Mouse (Mus musculus): ENCODE data around the gene Rer1. TPM values are rescaled to one million over a fixed set of nuclear protein-coding genes. Genes with fewer than 3 reads are reported as not detected.

The Rer1 gene
- polyA plus RNA-seq, 1 experiment from 2014 or later, result 160 TPM

GRCm38 (mm10) chr4:155116607-155117006 lies 30.4 kb upstream of the Rer1 start:
- Histone ChIP-seq H3K4me2 (no peak overlapping the region), H3K9me3 (ENCODE audit: low read depth, low read length) (peaks cover 4% of the 10 kb centered on the region; the same call in 1 of the 2 replicates), H3K27ac (ENCODE audit: low read depth) (no peak overlapping the region), H3K4me3 (ENCODE audit: low read depth, low read length) (no peak overlapping the region), H3K9ac (no peak overlapping the region), H3K4me1 (ENCODE audit: insufficient read depth) (no peaks in the 10 kb centered on the region), H3K36me3 (ENCODE audit: insufficient read depth) (no peaks in the 10 kb centered on the region), H3K27me3 (ENCODE audit: insufficient read depth, low read length) (no peaks in the 10 kb centered on the region)
- ATAC-seq (ENCODE audit: insufficient read depth) (no peak), DNase-seq (no peak)
- WGBS, result 67% methylated on average over 4 of the region's 4 CpGs
- TF ChIP-seq CTCF (IDR thresholded peaks at IDR 0.05; ENCODE audit: low read depth), result no peak

DNA sequence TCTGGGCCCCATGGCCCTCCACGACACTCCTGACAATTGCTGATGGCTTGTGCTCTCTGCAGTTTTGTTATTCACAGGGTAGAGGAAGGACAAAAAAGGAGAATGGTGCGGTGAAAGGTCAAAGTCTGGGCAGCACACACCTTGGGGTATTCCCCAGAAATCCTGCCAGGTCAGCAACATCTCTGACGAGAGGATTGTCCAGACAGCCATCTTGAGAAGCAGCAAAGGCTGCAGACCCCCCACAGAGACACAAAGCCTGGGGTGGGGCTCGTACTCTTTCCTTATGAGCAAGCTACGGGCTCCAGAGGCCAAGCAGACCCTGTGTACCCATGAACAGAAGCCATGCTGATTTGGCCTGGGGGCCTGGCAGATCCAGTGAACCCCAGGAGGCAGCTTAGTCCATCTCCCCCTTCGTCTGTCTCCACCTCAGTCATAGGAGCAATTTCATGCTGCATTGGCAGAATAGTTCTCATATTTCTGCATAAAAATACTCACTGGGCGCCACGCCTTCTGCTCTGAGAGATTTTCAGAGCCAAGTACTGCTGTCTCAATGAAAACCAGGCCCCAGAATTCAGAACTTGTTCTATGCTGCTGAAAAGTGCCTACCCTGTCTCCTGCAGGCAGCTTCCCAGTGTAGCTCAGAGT lies 27.7 kb upstream of the Rer1 start:
- Histone ChIP-seq H3K9ac (no peak overlapping the region), H3K4me2 (no peak overlapping the region), H3K27ac (ENCODE audit: low read depth) (peak overlapping the region; percentile 34; the same call in 1 of the 2 replicates), H3K27me3 (ENCODE audit: insufficient read depth, low read length) (no peaks in the 10 kb centered on the region), H3K4me3 (ENCODE audit: low read depth, low read length) (no peak overlapping the region), H3K9me3 (ENCODE audit: low read depth, low read length) (peaks cover 4% of the 10 kb centered on the region; the same call in 1 of the 2 replicates), H3K4me1 (ENCODE audit: insufficient read depth) (no peaks in the 10 kb centered on the region), H3K36me3 (ENCODE audit: insufficient read depth) (no peaks in the 10 kb centered on the region)
- 55% methylated on average over 8 of the region's 8 CpGs for WGBS
- peak; percentile 39 for DNase-seq
- TF ChIP-seq CTCF (IDR thresholded peaks at IDR 0.05; ENCODE audit: low read depth), result no peak
- ATAC-seq (ENCODE audit: insufficient read depth), result no peak

- DNase-seq, result no peak
- no peak overlapping the region for H3K9ac ChIP-seq
Observed at GRCm38 (mm10) chr4:155109471-155109870, 23.3 kb upstream of the Rer1 start.

DNA sequence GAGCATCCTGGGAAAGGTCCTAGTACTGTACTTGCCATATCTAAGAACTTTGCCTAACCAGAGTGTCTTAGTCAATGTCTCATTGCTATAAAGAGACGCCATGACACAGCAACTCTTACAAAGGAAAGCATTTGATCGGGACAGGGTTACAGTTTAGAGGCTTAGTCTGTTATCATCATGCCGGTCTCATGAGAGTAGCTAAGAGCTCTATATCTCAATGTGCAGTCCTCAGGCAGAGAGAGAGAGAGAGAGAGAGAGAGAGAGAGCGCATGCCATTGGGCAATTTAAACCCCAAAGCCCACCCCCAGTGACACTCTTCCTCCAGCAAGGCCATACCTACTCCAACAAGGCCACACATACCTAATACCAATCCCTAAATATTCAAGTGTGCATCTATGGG lies 21.7 kb upstream of the Rer1 start:
- H3K9ac ChIP-seq, result no peak overlapping the region
- no peak for ATAC-seq (ENCODE audit: insufficient read depth)
- H3K4me1 ChIP-seq (ENCODE audit: insufficient read depth), result no peaks in the 10 kb centered on the region
- DNase-seq, result no peak
- no peaks in the 10 kb centered on the region for H3K36me3 ChIP-seq (ENCODE audit: insufficient read depth)
- no peaks in the 10 kb centered on the region for H3K27me3 ChIP-seq (ENCODE audit: insufficient read depth, low read length)
- H3K4me2 ChIP-seq, result no peak overlapping the region
- no peak overlapping the region for H3K27ac ChIP-seq (ENCODE audit: low read depth)
- TF ChIP-seq CTCF (IDR thresholded peaks at IDR 0.05; ENCODE audit: low read depth), result no peak
- WGBS, result 88% methylated on average over 4 of the region's 4 CpGs
- no peak overlapping the region for H3K4me3 ChIP-seq (ENCODE audit: low read depth, low read length)
- no peaks in the 10 kb centered on the region for H3K9me3 ChIP-seq (ENCODE audit: low read depth, low read length)

More at GRCm38 (mm10) chr4:155109471-155109870, 23.3 kb upstream of the Rer1 start:
- Histone ChIP-seq H3K4me3 (ENCODE audit: low read depth, low read length) (no peak overlapping the region), H3K27ac (ENCODE audit: low read depth) (peak overlapping the region; percentile 54; the same call in 1 of the 2 replicates), H3K4me1 (ENCODE audit: insufficient read depth) (no peaks in the 10 kb centered on the region), H3K36me3 (ENCODE audit: insufficient read depth) (no peaks in the 10 kb centered on the region), H3K9me3 (ENCODE audit: low read depth, low read length) (no peaks in the 10 kb centered on the region), H3K4me2 (no peak overlapping the region), H3K27me3 (ENCODE audit: insufficient read depth, low read length) (no peaks in the 10 kb centered on the region)
- ATAC-seq (ENCODE audit: insufficient read depth), result no peak
- 41% methylated on average over 5 of the region's 5 CpGs for WGBS
- TF ChIP-seq CTCF (IDR thresholded peaks at IDR 0.05; ENCODE audit: low read depth), result no peak

- H3K27me3 ChIP-seq (ENCODE audit: insufficient read depth, low read length), result no peaks in the 10 kb centered on the region
- no peak overlapping the region for H3K27ac ChIP-seq (ENCODE audit: low read depth)
- WGBS, result 66% methylated on average over 4 of the region's 4 CpGs
- DNase-seq (no peak), ATAC-seq (ENCODE audit: insufficient read depth) (no peak)
- no peaks in the 10 kb centered on the region for H3K4me1 ChIP-seq (ENCODE audit: insufficient read depth)
- H3K9ac ChIP-seq, result no peak overlapping the region
- TF ChIP-seq CTCF (IDR thresholded peaks at IDR 0.05; ENCODE audit: low read depth), result no peak
- no peaks in the 10 kb centered on the region for H3K36me3 ChIP-seq (ENCODE audit: insufficient read depth)
- H3K4me3 ChIP-seq (ENCODE audit: low read depth, low read length), result no peak overlapping the region
- H3K4me2 ChIP-seq, result no peak overlapping the region
- H3K9me3 ChIP-seq (ENCODE audit: low read depth, low read length), result no peaks in the 10 kb centered on the region
Observed at GRCm38 (mm10) chr4:155098572-155098971, 12.4 kb upstream of the Rer1 start.

DNA sequence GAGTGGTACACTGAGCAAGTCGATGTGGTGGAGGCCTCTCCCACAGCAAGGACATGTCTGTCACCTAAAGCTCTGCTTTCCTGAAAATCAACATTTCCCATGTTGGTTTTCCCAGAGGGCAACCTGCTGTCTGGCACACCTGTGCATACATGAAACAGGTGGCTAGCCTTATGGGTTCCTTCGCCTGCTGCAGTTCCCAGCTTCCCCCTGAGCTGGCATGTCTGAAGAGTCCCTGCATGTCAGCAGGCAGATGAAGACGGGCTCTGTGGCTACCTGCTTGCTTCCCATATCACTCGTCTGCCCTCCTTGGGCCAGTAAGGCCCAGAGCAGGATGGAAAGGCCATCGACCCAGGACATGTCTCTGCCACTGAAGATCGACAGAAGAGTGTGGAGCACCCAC lies 11.3 kb upstream of the Rer1 start:
- Histone ChIP-seq H3K4me2 (no peak overlapping the region), H3K4me1 (ENCODE audit: insufficient read depth) (no peaks in the 10 kb centered on the region), H3K27me3 (ENCODE audit: insufficient read depth, low read length) (no peaks in the 10 kb centered on the region), H3K27ac (ENCODE audit: low read depth) (no peak overlapping the region), H3K36me3 (ENCODE audit: insufficient read depth) (no peaks in the 10 kb centered on the region), H3K4me3 (ENCODE audit: low read depth, low read length) (no peak overlapping the region), H3K9me3 (ENCODE audit: low read depth, low read length) (no peaks in the 10 kb centered on the region), H3K9ac (no peak overlapping the region)
- ATAC-seq (ENCODE audit: insufficient read depth) (no peak), DNase-seq (no peak)
- WGBS, result 80% methylated on average over 6 of the region's 6 CpGs
- no peak for TF ChIP-seq CTCF (IDR thresholded peaks at IDR 0.05; ENCODE audit: low read depth)

DNA sequence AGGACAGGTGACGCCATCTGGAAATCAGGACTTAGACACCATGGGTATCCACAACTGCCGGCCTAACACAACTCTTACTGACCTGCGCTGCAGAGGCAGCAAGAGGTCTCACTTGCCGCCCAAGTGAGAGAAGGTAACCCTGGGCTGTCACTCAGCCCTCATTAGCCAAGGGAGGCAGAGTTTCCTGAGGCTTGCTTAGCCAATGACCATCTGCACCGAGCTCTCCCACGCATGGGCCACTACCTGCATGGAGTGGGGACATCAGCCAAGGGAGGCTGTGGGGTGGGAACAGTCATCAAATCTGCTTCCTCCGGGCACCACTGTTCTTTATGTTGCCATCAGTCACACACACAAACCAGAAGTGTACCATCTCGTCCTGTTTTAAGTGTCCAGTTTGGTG lies 9.8 kb upstream of the Rer1 start:
- H3K27me3 ChIP-seq (ENCODE audit: insufficient read depth, low read length), result no peaks in the 10 kb centered on the region
- 74% methylated on average over 8 of the region's 8 CpGs for WGBS
- no peak for DNase-seq
- no peak overlapping the region for H3K9ac ChIP-seq
- TF ChIP-seq CTCF (IDR thresholded peaks at IDR 0.05; ENCODE audit: low read depth), result no peak
- no peak for ATAC-seq (ENCODE audit: insufficient read depth)
- 0 out of 2 replicates have a peak, but pooled peaks cover 4% of the 10 kb centered on the region for H3K36me3 ChIP-seq (ENCODE audit: insufficient read depth)
- H3K4me3 ChIP-seq (ENCODE audit: low read depth, low read length), result no peak overlapping the region
- no peaks in the 10 kb centered on the region for H3K4me1 ChIP-seq (ENCODE audit: insufficient read depth)
- no peaks in the 10 kb centered on the region for H3K9me3 ChIP-seq (ENCODE audit: low read depth, low read length)
- no peak overlapping the region for H3K27ac ChIP-seq (ENCODE audit: low read depth)
- H3K4me2 ChIP-seq, result no peak overlapping the region
